Mouse (Mus musculus) midbrain, embryonic 15.5 days (tissue): Measurements from ENCODE around the gene Gm43064. TPM values are rescaled to one million over a fixed set of nuclear protein-coding genes. Genes with fewer than 3 reads are reported as not detected.
"Not testable (repeated sequence)": the region's sequence is repeated elsewhere in the genome, so short reads cannot be mapped to it uniquely, and the experiment has no call there.

Experiments
- ATAC-seq: fragments of 200-750 bp; cut with Nextera tagmentation; replicated peaks from 2 replicates; pipeline ENCODE4 v1.8.0; 2017; ENCODE audit warnings: moderate TSS enrichment
- H3K27ac ChIP-seq: fragments of 300-500 bp; sonication (generic); 2 replicates; pipeline ENCODE4 v1.5.1; 2015; ENCODE audit warnings: mild to moderate bottlenecking, inconsistent platforms
- H3K27me3 ChIP-seq: fragments of 300-500 bp; sonication (generic); replicated peaks from 2 replicates; pipeline ENCODE4 v1.6.1; 2015; ENCODE audit warnings: inconsistent platforms
- H3K36me3 ChIP-seq: fragments of 300-500 bp; sonication (generic); replicated peaks from 2 replicates; pipeline ENCODE4 v1.6.1; 2015; ENCODE audit warnings: inconsistent platforms
- H3K4me1 ChIP-seq: fragments of 300-500 bp; sonication (generic); 2 replicates; pipeline ENCODE4 v1.6.1; 2015; ENCODE audit warnings: inconsistent platforms
- H3K4me2 ChIP-seq: fragments of 300-500 bp; sonication (generic); 2 replicates; pipeline ENCODE4 v1.6.1; 2015; ENCODE audit warnings: inconsistent platforms, mild to moderate bottlenecking, moderate library complexity
- H3K4me3 ChIP-seq: fragments of 300-500 bp; sonication (generic); 2 replicates; pipeline ENCODE4 v1.5.1; 2015; ENCODE audit warnings: mild to moderate bottlenecking, inconsistent platforms
- H3K9ac ChIP-seq: fragments of 300-500 bp; sonication (generic); 2 replicates; pipeline ENCODE4 v1.6.1; 2015; ENCODE audit warnings: mild to moderate bottlenecking, inconsistent platforms
- H3K9me3 ChIP-seq: fragments of 300-500 bp; sonication (generic); 2 replicates; pipeline ENCODE4 v1.6.1; 2016; ENCODE audit warnings: inconsistent platforms
- WGBS: fragments of 180-500 bp; shearing (Covaris S2); methylation state at CpG from one replicate; pipeline ENCODE4 v1.1.7; 2015; ENCODE audit warnings: mixed read lengths; 5-methylcytosine and 5-hydroxymethylcytosine counted together
- polyA plus RNA-seq: library from polyadenylated mRNA; unstranded; fragments of >200 nt; fragmentation: Nextera tagmentation; extraction: Ambion mirVana; gene quantifications from 2 replicates; pipeline ENCODE4 v1.2.1, GENCODE M21; 2015

Gm43064 gene
- polyA plus RNA-seq, 1 experiment from 2014 or later = 0.35 TPM

DNA sequence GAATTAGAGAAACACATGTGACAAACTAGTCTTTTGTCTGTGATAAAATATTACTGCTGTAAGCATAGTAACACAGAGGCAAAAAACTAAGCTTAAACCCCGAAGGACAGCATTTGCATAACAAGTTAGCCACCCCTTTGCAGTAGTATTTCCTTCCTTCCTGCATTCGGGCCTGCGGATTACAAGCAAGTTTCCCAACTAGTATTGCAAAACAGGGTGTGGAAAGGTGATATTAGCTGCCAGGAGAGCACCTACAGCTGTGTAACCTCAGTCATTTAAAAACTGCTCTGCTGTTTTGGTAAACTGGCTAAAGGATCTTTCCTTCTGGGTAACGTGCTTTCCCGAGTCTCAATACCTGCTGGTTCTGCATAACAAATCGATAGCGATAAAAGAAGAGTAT lies 22.1 kb upstream of the Gm43064 start:
- Histone ChIP-seq H3K36me3 (no peaks in the 10 kb centered on the region), H3K4me3 (no peak overlapping the region), H3K9me3 (no peaks in the 10 kb centered on the region), H3K27ac (no peak overlapping the region), H3K9ac (no peak overlapping the region), H3K4me1 (peaks cover 29% of the 10 kb centered on the region), H3K4me2 (no peak overlapping the region), H3K27me3 (no peaks in the 10 kb centered on the region)
- 64% methylated on average over 7 of the region's 7 CpGs for WGBS
- no peak for ATAC-seq

- H3K36me3 ChIP-seq = no peaks in the 10 kb centered on the region
- no peaks in the 10 kb centered on the region for H3K27me3 ChIP-seq
- H3K4me1 ChIP-seq = peaks cover 29% of the 10 kb centered on the region
- 84% methylated on average over 7 of the region's 7 CpGs for WGBS
- no peaks in the 10 kb centered on the region for H3K9me3 ChIP-seq
- H3K27ac ChIP-seq = no peak overlapping the region
- 0 out of 2 replicates have a peak overlapping the region, but pooled peaks have one; percentile 84 for H3K4me3 ChIP-seq
- no peak overlapping the region for H3K9ac ChIP-seq
- H3K4me2 ChIP-seq = peak overlapping the region; percentile 77
- no peak for ATAC-seq
These were observed 20.3 kb upstream of the Gm43064 start for GRCm38 (mm10) chr3:103789096-103789495.

DNA sequence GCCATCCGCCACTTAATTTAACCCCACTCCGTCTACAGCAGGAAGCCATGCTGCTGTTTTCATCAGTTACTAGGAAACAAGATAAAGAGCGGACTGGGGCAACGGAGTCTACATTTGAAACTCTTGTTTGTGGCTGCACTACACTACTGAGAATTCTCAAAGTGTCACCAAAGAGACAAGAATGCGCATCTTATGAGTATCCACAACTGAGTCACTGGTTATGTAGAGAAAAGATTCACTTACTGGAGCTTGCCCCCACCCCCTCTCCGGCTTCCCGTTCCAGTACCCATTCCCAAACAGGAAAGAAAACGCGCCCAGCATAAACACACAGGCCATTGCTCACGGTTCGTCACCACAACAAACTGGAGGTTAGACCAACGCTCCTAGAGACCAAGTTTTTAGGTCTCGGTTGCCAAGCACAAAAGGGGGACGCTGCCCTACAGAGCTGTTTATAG lies 19.5 kb upstream of the Gm43064 start:
- no peak for ATAC-seq
- Histone ChIP-seq H3K27me3 (no peaks in the 10 kb centered on the region), H3K4me2 (peak overlapping the region; percentile 77), H3K4me3 (peak overlapping the region; percentile 84), H3K36me3 (no peaks in the 10 kb centered on the region), H3K9me3 (no peaks in the 10 kb centered on the region), H3K9ac (peak overlapping the region; percentile 94), H3K27ac (peak overlapping the region; percentile 91), H3K4me1 (peaks cover 29% of the 10 kb centered on the region)
- WGBS = 3% methylated on average over 14 of the region's 14 CpGs

GRCm38 (mm10) chr3:103790346-103791145 lies 18.8 kb upstream of the Gm43064 start:
- peaks cover 29% of the 10 kb centered on the region for H3K4me1 ChIP-seq
- WGBS = under 1% methylated on average over 46 of the region's 61 CpGs
- H3K27me3 ChIP-seq = no peaks in the 10 kb centered on the region
- no peaks in the 10 kb centered on the region for H3K9me3 ChIP-seq
- H3K4me3 ChIP-seq = peak overlapping the region; percentile 84
- H3K9ac ChIP-seq = peak overlapping the region; percentile 94
- peak overlapping the region; percentile 77 for H3K4me2 ChIP-seq
- H3K27ac ChIP-seq = peak overlapping the region; percentile 91
- H3K36me3 ChIP-seq = no peaks in the 10 kb centered on the region
- ATAC-seq = peak; percentile 88

DNA sequence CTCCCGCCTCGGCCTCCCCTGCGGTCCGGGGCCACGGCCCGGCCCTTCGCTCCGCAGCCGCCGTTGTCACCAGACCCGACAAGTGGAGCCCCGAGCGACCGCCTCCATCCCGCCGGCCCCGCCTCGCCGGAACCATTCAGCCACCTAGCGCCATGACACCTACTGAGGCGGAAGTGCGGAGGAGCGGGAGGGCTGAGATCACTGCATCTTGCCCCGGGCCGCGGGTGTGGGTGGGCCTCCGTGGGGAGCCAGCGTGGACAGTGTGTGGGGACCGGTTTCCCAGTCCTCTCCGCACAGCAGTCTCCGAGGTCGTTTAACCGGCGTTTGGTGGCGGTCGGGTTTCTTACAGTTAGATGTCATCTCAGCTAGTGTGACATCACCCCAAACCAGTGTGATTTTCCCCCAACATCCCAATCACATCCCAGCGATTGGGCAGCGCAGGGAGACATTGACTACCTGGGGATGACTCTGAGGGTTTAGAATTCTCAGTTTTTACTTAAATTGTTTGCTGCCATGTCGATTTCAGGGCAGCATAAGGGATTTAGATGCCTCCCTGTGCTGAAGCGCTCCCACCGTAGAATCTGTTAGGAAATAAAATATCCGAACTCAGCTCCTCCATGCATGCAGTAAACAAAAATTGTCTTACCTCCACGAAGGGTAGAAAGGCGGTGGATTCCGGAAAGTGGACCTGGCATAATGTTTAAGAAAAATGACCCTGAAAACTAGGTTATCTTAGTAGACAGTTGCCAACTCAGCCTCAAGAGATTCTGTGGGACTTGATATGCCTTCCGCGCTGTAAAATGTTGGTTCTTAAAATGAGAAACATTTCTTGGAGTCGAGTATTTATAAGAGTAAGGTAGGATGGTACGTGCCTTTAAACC lies 17.9 kb upstream of the Gm43064 start, which contains the start of gene Hipk1:
Hipk1 (minus strand) TSS at position 334 of the 881 bp plus-strand sequence.
- Histone ChIP-seq H3K27me3 (no peaks in the 10 kb centered on the region), H3K4me2 (peak within 1 kb of the TSS; percentile 77), H3K4me1 (peaks cover 29% of the 10 kb centered on the region), H3K27ac (peak within 1 kb of the TSS; percentile 91), H3K9me3 (no peaks in the 10 kb centered on the region), H3K4me3 (peak within 1 kb of the TSS; percentile 84), H3K9ac (peak within 1 kb of the TSS; percentile 94), H3K36me3 (no peaks in the 10 kb centered on the region)
- WGBS = 9% methylated on average over 49 of the region's 49 CpGs
- peak; percentile 98 for ATAC-seq

DNA sequence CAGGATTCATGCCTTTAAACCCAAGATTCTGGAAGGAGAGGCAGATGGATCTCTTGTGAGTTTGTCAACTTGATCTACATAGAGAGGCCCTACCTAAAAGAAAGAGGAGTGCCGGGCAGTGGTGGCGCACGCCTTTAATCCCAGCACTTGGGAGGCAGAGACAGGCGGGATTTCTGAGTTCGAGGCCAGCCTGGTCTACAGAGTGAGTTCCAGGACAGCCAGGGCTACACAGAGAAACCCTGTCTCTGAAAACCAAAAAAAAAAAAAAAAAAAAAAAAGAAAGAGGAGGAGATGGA lies 17.3 kb upstream of the Gm43064 start:
- Histone ChIP-seq H3K4me3 (peak overlapping the region; percentile 84; the same call in 1 of the 2 replicates), H3K27ac (peak overlapping the region; percentile 91), H3K4me1 (peaks cover 29% of the 10 kb centered on the region), H3K4me2 (peak overlapping the region; percentile 77)
- H3K36me3 ChIP-seq, H3K27me3 ChIP-seq, H3K9me3 ChIP-seq, H3K9ac ChIP-seq, ATAC-seq: not testable (repeated sequence)
- WGBS = 70% methylated on average over 5 of the region's 5 CpGs

DNA sequence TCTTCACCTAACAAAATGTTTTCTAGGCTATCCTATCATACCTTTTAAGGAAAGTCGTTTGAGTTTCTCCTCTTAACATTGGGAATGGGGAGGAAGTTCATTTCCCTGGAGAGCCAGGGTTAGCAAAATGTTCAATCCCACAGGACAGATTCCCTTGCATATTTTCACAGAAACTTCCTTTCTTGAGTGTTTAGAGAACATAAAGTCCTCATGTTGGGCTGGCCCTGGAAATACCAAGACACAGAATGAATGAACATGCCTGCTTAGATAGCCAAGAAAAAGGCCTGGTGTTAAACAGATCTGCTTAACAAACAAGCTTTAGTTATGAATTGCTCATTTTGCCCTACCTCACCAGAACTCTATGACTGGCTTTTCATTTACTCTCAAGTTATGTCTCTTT lies 16.8 kb upstream of the Gm43064 start:
- Histone ChIP-seq H3K27me3 (no peaks in the 10 kb centered on the region), H3K9me3 (no peaks in the 10 kb centered on the region), H3K4me3 (no peak overlapping the region), H3K27ac (no peak overlapping the region), H3K4me2 (no peak overlapping the region), H3K4me1 (peaks cover 24% of the 10 kb centered on the region), H3K9ac (no peak overlapping the region), H3K36me3 (no peaks in the 10 kb centered on the region)
- 89% methylated on average over 1 of the region's 1 CpGs for WGBS
- no peak for ATAC-seq

GRCm38 (mm10) chr3:103796389-103796788 lies 13.0 kb upstream of the Gm43064 start:
- H3K9ac ChIP-seq = no peak overlapping the region
- H3K4me3 ChIP-seq = no peak overlapping the region
- peaks cover 5% of the 10 kb centered on the region for H3K4me1 ChIP-seq
- H3K36me3 ChIP-seq = 0 out of 2 replicates have a peak, but pooled peaks cover 2% of the 10 kb centered on the region
- no peaks in the 10 kb centered on the region for H3K27me3 ChIP-seq
- H3K27ac ChIP-seq = no peak overlapping the region
- H3K9me3 ChIP-seq = no peaks in the 10 kb centered on the region
- ATAC-seq = no peak
- WGBS = 69% methylated on average over 2 of the region's 2 CpGs
- no peak overlapping the region for H3K4me2 ChIP-seq

GRCm38 (mm10) chr3:103799507-103799906 lies 9.9 kb upstream of the Gm43064 start:
- ATAC-seq = no peak
- no peak overlapping the region for H3K27ac ChIP-seq
- H3K27me3 ChIP-seq = no peaks in the 10 kb centered on the region
- H3K9ac ChIP-seq = no peak overlapping the region
- H3K4me1 ChIP-seq = no peaks in the 10 kb centered on the region
- H3K36me3 ChIP-seq = peaks cover 17% of the 10 kb centered on the region
- 76% methylated on average over 2 of the region's 2 CpGs for WGBS
- no peak overlapping the region for H3K4me3 ChIP-seq
- H3K4me2 ChIP-seq = no peak overlapping the region
- H3K9me3 ChIP-seq = no peaks in the 10 kb centered on the region

GRCm38 (mm10) chr3:103801631-103802531 lies 7.5 kb upstream of the Gm43064 start:
- Histone ChIP-seq H3K4me3 (no peak overlapping the region), H3K4me2 (no peak overlapping the region), H3K4me1 (no peaks in the 10 kb centered on the region), H3K27me3 (no peaks in the 10 kb centered on the region), H3K27ac (no peak overlapping the region), H3K9me3 (no peaks in the 10 kb centered on the region), H3K9ac (no peak overlapping the region), H3K36me3 (peaks cover 17% of the 10 kb centered on the region)
- ATAC-seq = no peak
- WGBS = 79% methylated on average over 10 of the region's 10 CpGs

- Histone ChIP-seq H3K9me3 (no peaks in the 10 kb centered on the region), H3K4me2 (no peak overlapping the region), H3K4me1 (peaks cover 5% of the 10 kb centered on the region), H3K9ac (no peak overlapping the region), H3K27me3 (no peaks in the 10 kb centered on the region), H3K36me3 (peaks cover 17% of the 10 kb centered on the region), H3K4me3 (no peak overlapping the region), H3K27ac (no peak overlapping the region)
- WGBS = 89% methylated on average over 8 of the region's 8 CpGs
- ATAC-seq = no peak
These were observed 6.5 kb upstream of the Gm43064 start for GRCm38 (mm10) chr3:103802861-103803260.
